Comparison of ENCODE assay signal across 17 mouse cellular contexts in the genomic region with DNA sequence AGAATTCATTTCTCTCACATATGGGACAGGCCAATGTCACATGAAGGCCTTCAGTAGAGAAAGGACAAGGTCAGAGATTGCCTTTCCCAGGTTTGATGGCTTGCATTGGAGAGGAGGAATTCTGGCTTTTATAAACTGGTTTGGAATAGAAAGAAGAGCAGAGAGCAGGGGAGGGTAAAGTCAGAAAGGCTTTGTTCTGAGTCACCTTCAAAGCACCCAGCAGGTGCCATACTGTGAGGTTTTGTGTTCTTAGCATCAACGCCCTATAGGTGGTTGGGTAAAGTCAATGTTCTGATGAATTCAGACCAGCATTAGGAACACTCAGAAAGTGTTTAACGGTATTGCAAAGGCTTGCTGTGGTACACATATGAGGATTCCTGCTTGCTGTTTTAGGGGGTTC.
"Had no signal": no experiment of that assay in that cellular context is flagged by ENCODE, and none has a peak within 500 bp of the region (broad histone marks: within the 10 kb centered on the region; RNA-seq: fewer than 3 reads in every experiment).

No protein-coding gene starts in this region.

- H3K4me3 ChIP-seq: neural tube, embryonic 12.5 days; neural tube, embryonic 13.5 days; neural tube, embryonic 15.5 days; stomach, embryonic 15.5 days had no signal

- H3K36me3 ChIP-seq: neural tube, embryonic 12.5 days; neural tube, embryonic 13.5 days; neural tube, embryonic 15.5 days; stomach, embryonic 15.5 days had no signal

- H3K9ac ChIP-seq: neural tube, embryonic 12.5 days; neural tube, embryonic 13.5 days; neural tube, embryonic 15.5 days; stomach, embryonic 15.5 days had no signal

- H3K4me2 ChIP-seq: neural tube, embryonic 12.5 days; neural tube, embryonic 13.5 days; neural tube, embryonic 15.5 days; stomach, embryonic 15.5 days had no signal

- H3K27me3 ChIP-seq: neural tube, embryonic 12.5 days; neural tube, embryonic 13.5 days; neural tube, embryonic 15.5 days; stomach, embryonic 15.5 days had no signal

- H3K9me3 ChIP-seq: neural tube, embryonic 12.5 days; neural tube, embryonic 13.5 days; neural tube, embryonic 15.5 days; stomach, embryonic 15.5 days had no signal

- H3K4me1 ChIP-seq: neural tube, embryonic 12.5 days; stomach, embryonic 15.5 days had no signal

- DNase-seq: retina, postnatal 1 day; right cerebral cortex, adult 18-20 months; right cerebral cortex, postnatal 14 days; right cerebral cortex, postnatal 25 days; right cerebral cortex, postnatal 4 days; spleen, adult 18-20 months; thymus, adult 18-20 months; thymus, adult 2 months; thymus, postnatal 14 days; thymus, postnatal 25 days; thymus, postnatal 36 days; thymus, postnatal 4 days had no signal

- H3K27ac ChIP-seq: neural tube, embryonic 12.5 days; neural tube, embryonic 13.5 days; neural tube, embryonic 15.5 days; stomach, embryonic 15.5 days; stomach, postnatal 0 days had no signal
